Mouse (Mus musculus) ES-Bruce4 (cell line): ENCODE measurements at regions not wholly inside any gene's neighbourhood (a gene's known extent, or its start where the extent isn't known, plus 50 kb on each side); places are given as distances from the start of the nearest gene placed in this dataset.
A peak's percentile ranks its signal among the peaks of the same experiment; 100 is the strongest.

Source experiments
- H3K27ac ChIP-seq: 2 replicates; pipeline ENCODE4 v1.5.1; 2012; ENCODE audit warnings: low read length, inconsistent platforms; ENCODE audit not compliant: insufficient read depth
- H3K27me3 ChIP-seq: 2 replicates; pipeline ENCODE4 v1.6.1; 2012; ENCODE audit warnings: mild to moderate bottlenecking, low read length, inconsistent platforms; ENCODE audit not compliant: control insufficient read depth, poor library complexity, insufficient read depth, severe bottlenecking
- H3K36me3 ChIP-seq: 2 replicates; pipeline ENCODE4 v1.6.1; 2012; ENCODE audit warnings: inconsistent platforms, mild to moderate bottlenecking, low read length, moderate library complexity; ENCODE audit not compliant: control insufficient read depth, poor library complexity, insufficient read depth, severe bottlenecking
- H3K4me1 ChIP-seq: one replicate; pipeline ENCODE4 v1.8.1; 2011; ENCODE audit warnings: low read length; ENCODE audit not compliant: control insufficient read depth, insufficient read depth
- H3K4me3 ChIP-seq: 2 replicates; pipeline ENCODE4 v1.5.1; 2011; ENCODE audit warnings: low read depth, mild to moderate bottlenecking, low read length
- H3K9ac ChIP-seq: 2 replicates; pipeline ENCODE4 v1.6.1; 2012; ENCODE audit warnings: low read depth, mild to moderate bottlenecking, inconsistent platforms; ENCODE audit not compliant: poor library complexity, severe bottlenecking
- H3K9me3 ChIP-seq: replicated peaks from 2 replicates; pipeline ENCODE4 v1.6.1; 2012; ENCODE audit warnings: mild to moderate bottlenecking, low read length, inconsistent platforms; ENCODE audit not compliant: control insufficient read depth, poor library complexity, insufficient read depth, severe bottlenecking
- CTCF ChIP-seq: IDR thresholded peaks from one replicate; pipeline ENCODE4 v1.8.1; 2011; ENCODE audit warnings: low read depth, low read length
- EP300 ChIP-seq: IDR thresholded peaks from 2 replicates; pipeline ENCODE4 v1.6.1; 2011; ENCODE audit warnings: low read depth, low read length; ENCODE audit not compliant: insufficient read depth
- POLR2A ChIP-seq: IDR thresholded peaks from one replicate; pipeline ENCODE4 v1.8.1; 2011; ENCODE audit warnings: low read length; ENCODE audit not compliant: insufficient read depth

DNA sequence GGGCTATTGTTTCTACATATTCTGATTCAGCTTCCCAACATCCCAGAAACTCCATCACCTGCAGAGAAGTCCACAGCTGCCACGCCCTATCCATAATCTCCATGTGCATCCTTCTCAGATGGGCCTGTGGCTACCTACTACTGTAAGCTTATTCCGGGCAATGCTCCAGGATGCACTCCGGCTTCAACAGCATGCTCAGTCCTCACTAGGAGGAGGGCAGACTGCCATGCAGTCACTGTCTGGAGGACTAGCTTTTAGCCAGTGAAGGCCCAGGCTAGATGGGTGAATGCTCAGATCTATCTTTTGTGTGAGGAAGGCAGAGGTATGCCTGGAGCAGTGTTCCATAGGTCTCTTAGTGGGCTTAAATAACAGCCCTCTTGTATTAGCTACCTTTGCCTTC, 124.7 kb downstream of the Gm19935 start:
- H3K27ac ChIP-seq = no peak overlapping the region
- TF ChIP-seq POLR2A (no peak), EP300 (no peak), CTCF (no peak)

DNA sequence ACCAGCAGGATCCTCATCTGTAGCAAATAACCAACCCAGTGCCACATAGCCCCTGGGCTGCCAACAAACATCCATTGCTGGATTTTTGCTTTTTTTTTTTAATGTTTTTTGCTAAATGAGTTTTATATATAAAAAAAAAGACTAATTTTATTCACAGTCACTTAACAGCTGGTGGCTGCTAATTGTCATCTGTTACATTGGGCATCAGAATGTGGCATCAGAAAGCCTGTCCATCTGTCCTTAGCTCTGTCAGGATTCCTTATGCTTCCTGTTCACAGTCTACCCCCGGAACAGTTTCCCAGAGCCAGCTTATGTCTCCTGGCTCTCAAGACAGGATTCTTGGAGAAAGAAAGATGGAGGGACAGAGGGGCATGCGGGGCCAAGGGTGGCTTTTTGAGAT, 132.1 kb downstream of the Gm19935 start:
- H3K27me3 ChIP-seq = no peaks in the 10 kb centered on the region; the same call in 1 of the 2 replicates
- H3K9me3 ChIP-seq = peaks cover 10% of the 10 kb centered on the region; the same call in 1 of the 2 replicates
- no peak overlapping the region for H3K9ac ChIP-seq
- H3K4me3 ChIP-seq = no peak overlapping the region
- H3K36me3 ChIP-seq = no peaks in the 10 kb centered on the region
- no peak overlapping the region for H3K27ac ChIP-seq
- TF ChIP-seq EP300 = no peak
- no peak for TF ChIP-seq CTCF
- TF ChIP-seq POLR2A = no peak
- H3K4me1 ChIP-seq = no peaks in the 10 kb centered on the region

More for the DNA sequence above, 124.7 kb downstream of the Gm19935 start:
- Histone ChIP-seq H3K9ac (no peak overlapping the region), H3K27me3 (no peaks in the 10 kb centered on the region; the same call in 1 of the 2 replicates), H3K36me3 (no peaks in the 10 kb centered on the region), H3K9me3 (no peaks in the 10 kb centered on the region), H3K4me1 (no peaks in the 10 kb centered on the region), H3K4me3 (no peak overlapping the region)

DNA sequence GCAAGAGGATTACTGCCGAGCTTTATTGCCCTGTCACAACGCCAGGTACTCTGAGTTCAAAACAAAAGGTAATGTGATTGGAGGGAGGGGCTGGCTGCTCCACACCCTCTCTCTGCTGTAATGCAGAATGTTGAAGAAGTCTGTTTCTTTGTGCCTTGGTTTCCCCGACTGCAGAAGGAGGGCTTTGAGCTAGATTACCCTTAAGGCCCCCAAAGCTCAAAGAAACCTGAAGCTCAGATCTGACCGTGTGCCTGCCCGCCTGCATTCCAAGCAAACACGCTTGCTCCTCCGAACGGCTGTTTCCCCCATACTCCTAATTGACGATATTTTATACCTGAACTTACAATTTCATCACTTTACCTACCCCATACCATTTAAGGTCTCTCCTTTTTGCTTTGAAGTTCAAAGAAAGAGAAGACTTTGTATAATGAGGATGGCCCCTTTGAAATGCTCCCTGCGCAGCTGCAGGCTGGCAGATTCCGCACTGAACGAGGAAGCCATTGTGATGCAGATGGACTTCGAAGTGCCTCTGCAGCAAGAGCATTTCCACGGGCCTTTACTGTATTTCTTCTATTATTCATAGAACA, 146.6 kb downstream of the Gm19935 start:
- H3K27ac ChIP-seq = peak overlapping the region; percentile 94
- H3K27me3 ChIP-seq = no peaks in the 10 kb centered on the region
- no peaks in the 10 kb centered on the region for H3K36me3 ChIP-seq
- H3K9me3 ChIP-seq = 0 out of 2 replicates have a peak, but pooled peaks cover 4% of the 10 kb centered on the region
- H3K9ac ChIP-seq = no peak overlapping the region
- no peak overlapping the region; the same call in 1 of the 2 replicates for H3K4me3 ChIP-seq
- H3K4me1 ChIP-seq = no peaks in the 10 kb centered on the region
- TF ChIP-seq CTCF = no peak
- TF ChIP-seq EP300 = peak; percentile 96

DNA sequence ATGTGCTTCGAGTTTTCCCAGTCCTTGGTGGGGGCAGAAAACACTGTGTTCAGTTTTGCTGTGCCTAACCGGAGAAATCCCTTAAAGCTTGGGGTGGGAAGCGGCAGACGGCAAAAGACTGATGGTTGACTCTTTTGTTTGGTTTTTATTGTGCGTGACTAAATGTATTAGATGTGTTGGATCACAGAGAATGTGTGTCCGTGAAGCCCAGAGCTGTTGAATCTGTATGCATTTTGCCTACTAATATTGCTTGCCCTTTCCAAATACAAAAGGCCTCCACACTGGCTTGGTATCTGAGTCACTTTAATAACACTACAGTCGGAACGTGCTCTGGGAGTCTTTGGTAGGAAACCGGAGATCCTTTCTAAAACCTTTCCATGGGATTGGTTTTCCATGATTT, 147.8 kb downstream of the Gm19935 start:
- TF ChIP-seq EP300 = no peak
- TF ChIP-seq POLR2A = no peak
- TF ChIP-seq CTCF = no peak

DNA sequence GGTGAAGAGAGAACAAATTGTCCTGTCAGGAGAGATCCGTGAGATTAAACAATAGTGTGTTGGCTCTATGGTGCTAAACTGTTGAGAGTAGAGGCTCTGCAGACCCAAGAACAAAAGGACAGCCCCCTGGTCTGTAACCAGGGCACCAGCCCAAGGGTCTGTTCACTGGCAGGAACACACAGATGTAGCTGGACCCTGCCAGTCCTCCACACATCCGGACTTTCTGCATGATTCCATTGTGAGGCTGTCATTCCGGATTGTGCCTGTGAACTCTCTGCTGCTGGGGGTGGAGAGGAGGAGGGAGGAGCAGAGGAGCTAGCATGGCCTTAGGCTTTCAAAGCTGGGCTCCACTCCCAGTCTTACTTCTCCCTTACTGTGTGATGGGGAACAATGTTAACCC, 158.1 kb downstream of the Gm19935 start:
- peaks cover 9% of the 10 kb centered on the region; the same call in 1 of the 2 replicates for H3K9me3 ChIP-seq
- no peak overlapping the region for H3K9ac ChIP-seq
- TF ChIP-seq CTCF (no peak), EP300 (no peak), POLR2A (no peak)
- no peaks in the 10 kb centered on the region for H3K36me3 ChIP-seq
- H3K4me3 ChIP-seq = no peak overlapping the region
- H3K4me1 ChIP-seq = no peaks in the 10 kb centered on the region
- H3K27ac ChIP-seq = no peak overlapping the region
- no peaks in the 10 kb centered on the region for H3K27me3 ChIP-seq

More for the DNA sequence above, 147.8 kb downstream of the Gm19935 start:
- Histone ChIP-seq H3K9me3 (0 out of 2 replicates have a peak, but pooled peaks cover 4% of the 10 kb centered on the region), H3K4me1 (no peaks in the 10 kb centered on the region), H3K9ac (no peak overlapping the region), H3K27ac (peak overlapping the region; percentile 94; the same call in 1 of the 2 replicates), H3K4me3 (no peak overlapping the region), H3K36me3 (no peaks in the 10 kb centered on the region), H3K27me3 (no peaks in the 10 kb centered on the region)

DNA sequence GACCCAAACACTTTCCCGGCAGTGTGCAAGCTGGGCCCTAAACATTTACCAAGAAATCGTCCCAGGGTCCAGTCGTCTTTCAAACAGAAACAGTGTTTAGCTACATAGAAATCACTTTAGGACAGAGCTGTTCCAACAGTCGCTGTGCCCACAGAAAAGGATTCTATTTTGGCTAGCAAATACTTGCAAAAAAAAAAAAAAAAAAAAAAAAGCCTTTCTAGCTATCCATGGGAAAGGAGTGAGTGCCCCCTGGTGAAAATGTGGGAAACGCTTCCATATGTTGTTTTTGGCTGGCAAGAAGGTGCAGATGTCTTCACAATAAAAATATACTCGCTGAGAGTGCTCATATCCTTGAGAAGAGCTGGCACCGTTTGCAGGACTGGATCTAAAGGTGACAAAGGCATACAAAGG, 159.5 kb downstream of the Gm19935 start:
- Histone ChIP-seq H3K9ac (no peak overlapping the region), H3K36me3 (no peaks in the 10 kb centered on the region), H3K27ac (no peak overlapping the region), H3K9me3 (peaks cover 8% of the 10 kb centered on the region; the same call in 1 of the 2 replicates), H3K27me3 (no peaks in the 10 kb centered on the region), H3K4me1 (no peaks in the 10 kb centered on the region), H3K4me3 (no peak overlapping the region)
- TF ChIP-seq POLR2A (no peak), CTCF (no peak), EP300 (no peak)
